Mouse (Mus musculus): ENCODE measurements at regions not wholly inside any gene's neighbourhood (a gene's known extent, or its start where the extent isn't known, plus 50 kb on each side); places are given as distances from the start of the nearest gene placed in this dataset.

- CTCF ChIA-PET, result interaction anchor here in 1 of 4 experiments (0.6 kb wide), 1 partner anchor 725 kb away, joined by 3 read pairs; no protein-coding TSS in a partner anchor
- POLR2A ChIA-PET, result interaction anchor here in 1 of 4 experiments (1.0 kb wide), 1 partner anchor 12 kb away, joined by 3 read pairs; no protein-coding TSS in a partner anchor
Measured at GRCm38 (mm10) chr2:75472489-75472888, 186.6 kb upstream of the Hnrnpa3 start.

- CTCF ChIA-PET, result no interaction called here
- POLR2A ChIA-PET, result no interaction called here
Measured at GRCm38 (mm10) chr2:75474509-75474908, 184.6 kb upstream of the Hnrnpa3 start.

- POLR2A ChIA-PET, result no interaction called here
- CTCF ChIA-PET, result no interaction called here
Measured at GRCm38 (mm10) chr2:75476350-75476749, 182.7 kb upstream of the Hnrnpa3 start.

DNA sequence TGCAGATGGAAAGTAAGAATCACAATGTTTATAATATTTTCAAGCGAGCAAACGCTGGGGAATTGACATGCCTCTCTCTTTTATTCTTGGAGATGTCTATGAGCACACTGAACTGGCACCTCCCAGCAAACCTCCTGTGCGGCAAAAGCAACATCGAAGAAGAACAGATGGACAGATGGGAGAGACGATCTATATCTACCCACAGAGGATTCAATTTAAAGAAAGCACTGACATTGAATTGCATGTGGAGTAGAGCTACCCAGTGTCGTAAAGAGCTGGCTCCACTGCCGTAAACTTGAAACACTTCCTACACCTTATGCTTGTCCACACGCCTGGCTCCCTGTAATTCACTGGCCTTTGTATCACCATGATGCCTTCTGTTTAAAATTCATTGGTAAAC is 182.0 kb upstream of the Hnrnpa3 start:
- CTCF ChIA-PET, result no interaction called here
- POLR2A ChIA-PET, result no interaction called here

- CTCF ChIA-PET, result interaction anchor here in 2 of 4 experiments (0.7 kb wide), 2 partner anchors 178 to 229 kb away, joined by 8 to 11 read pairs; no protein-coding TSS in a partner anchor
Measured at GRCm38 (mm10) chr2:75479546-75479945, 179.5 kb upstream of the Hnrnpa3 start.

DNA sequence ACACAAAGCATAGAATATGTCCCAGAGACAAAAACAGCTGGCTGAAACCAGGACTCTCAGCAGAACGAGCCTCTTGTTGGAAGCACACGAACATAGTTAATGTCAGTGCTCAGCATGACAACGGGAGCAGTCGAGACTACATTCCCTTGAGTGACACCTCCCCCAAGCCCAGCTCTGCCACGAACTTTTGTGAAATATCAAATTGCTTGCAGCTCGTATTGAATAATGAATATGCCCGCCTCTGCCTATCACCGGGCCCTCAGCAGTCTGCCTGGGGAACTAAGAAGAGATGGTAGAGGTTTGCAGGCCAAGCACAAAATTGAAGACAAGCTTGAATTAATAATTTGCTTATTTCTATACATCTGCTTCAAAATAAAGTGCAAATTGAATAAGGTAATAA is 177.2 kb upstream of the Hnrnpa3 start:
- POLR2A ChIA-PET, result interaction anchor here in 1 of 4 experiments (0.5 kb wide), 1 partner anchor 209 kb away, joined by 10 read pairs; no protein-coding TSS in a partner anchor
- CTCF ChIA-PET, result no interaction called here

More at GRCm38 (mm10) chr2:75479546-75479945, 179.5 kb upstream of the Hnrnpa3 start:
- POLR2A ChIA-PET, result interaction anchor here in 1 of 4 experiments (0.7 kb wide), 1 partner anchor 57 kb away, joined by 3 read pairs; no protein-coding TSS in a partner anchor

DNA sequence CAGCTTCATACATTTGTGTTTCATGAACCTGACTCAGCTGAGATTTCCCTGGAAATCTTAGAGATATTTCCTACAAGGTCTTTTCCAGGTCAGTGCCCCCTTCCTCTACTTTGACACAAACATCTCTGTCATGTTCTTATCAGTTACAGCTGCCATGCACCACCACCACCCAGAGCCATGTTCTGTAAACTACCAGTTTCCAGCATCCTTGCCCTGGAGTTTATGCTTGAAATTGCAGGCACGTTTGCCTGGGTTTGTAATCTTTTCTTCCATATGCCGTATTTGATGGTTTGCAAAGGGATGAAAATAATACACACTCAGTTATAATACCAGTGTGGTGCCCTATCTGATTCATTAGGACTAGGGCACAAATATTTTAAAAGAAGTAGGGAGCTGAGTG is 176.6 kb upstream of the Hnrnpa3 start:
- ChIA-PET POLR2A (interaction anchor here in 1 of 4 experiments (0.5 kb wide), 1 partner anchor 209 kb away, joined by 10 read pairs; no protein-coding TSS in a partner anchor), CTCF (interaction anchor here in 1 of 4 experiments (0.6 kb wide), 1 partner anchor 1104 kb away, joined by 4 read pairs; no protein-coding TSS in a partner anchor)

- CTCF ChIA-PET, result interaction anchor here in 1 of 4 experiments (1.2 kb wide), 1 partner anchor 79 kb away, joined by 3 read pairs; no protein-coding TSS in a partner anchor
- POLR2A ChIA-PET, result no interaction called here
Measured at GRCm38 (mm10) chr2:75484951-75485350, 174.1 kb upstream of the Hnrnpa3 start.

GRCm38 (mm10) chr2:75491150-75491549 is 167.9 kb upstream of the Hnrnpa3 start:
- ChIA-PET POLR2A (no interaction called here), CTCF (no interaction called here)

GRCm38 (mm10) chr2:75491789-75492500 is 167.1 kb upstream of the Hnrnpa3 start:
- POLR2A ChIA-PET, result no interaction called here
- CTCF ChIA-PET, result interaction anchor here in 2 of 4 experiments (0.5 to 0.7 kb wide), 3 partner anchors 67 to 658 kb away, joined by 3 to 9 read pairs (median 4); no protein-coding TSS in a partner anchor

DNA sequence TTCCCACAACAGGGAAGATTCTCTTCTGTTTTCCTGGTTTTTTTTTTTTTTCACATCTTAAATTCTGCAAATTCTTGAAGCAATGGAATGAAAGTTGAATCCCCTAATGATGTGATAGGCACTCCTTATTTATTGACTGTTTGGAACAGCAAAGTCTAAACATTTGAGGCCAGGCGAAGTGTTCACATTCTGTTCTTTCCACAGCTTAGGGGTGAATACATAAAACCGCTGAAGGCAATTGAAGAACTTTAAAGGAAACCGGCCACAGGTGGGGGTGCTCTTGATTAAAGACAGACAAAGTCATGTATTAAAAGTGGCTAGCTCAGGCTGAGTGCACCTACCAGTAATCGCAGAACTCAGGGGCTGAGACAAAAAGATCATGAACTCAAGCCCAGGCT is 166.6 kb upstream of the Hnrnpa3 start:
- CTCF ChIA-PET, result interaction anchor here in 2 of 4 experiments (0.7 kb wide), 2 partner anchors 66 to 486 kb away, joined by 3 to 9 read pairs; no protein-coding TSS in a partner anchor
- POLR2A ChIA-PET, result no interaction called here

GRCm38 (mm10) chr2:75496606-75497240 is 162.3 kb upstream of the Hnrnpa3 start:
- ChIA-PET CTCF (no interaction called here), POLR2A (no interaction called here)

DNA sequence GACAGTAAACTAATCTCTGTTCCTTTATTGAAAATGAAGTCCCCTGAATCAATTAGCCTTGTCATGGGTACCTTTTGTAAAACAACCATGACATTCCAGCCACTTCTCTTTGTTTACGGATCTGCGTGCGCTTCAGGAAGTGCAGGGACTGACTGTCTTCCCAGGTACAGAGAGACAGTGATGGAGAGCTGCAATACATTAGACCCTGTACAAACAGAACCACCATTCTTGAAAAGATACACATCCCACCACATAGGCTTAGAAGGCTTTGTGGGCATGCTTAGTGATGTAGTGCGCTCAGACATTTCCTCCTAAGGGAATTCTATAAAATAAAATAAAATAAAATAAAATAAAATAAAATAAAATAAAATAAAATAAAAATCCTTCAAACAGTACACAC is 148.8 kb upstream of the Hnrnpa3 start:
- ChIA-PET POLR2A (interaction anchor here in 1 of 4 experiments (1.2 to 1.4 kb wide), 2 partner anchors 16 to 35 kb away, joined by 3 read pairs; no protein-coding TSS in a partner anchor), CTCF (interaction anchor here in 1 of 4 experiments (0.6 kb wide), 1 partner anchor 272 kb away, joined by 4 read pairs; no protein-coding TSS in a partner anchor)

- CTCF ChIA-PET, result no interaction called here
Measured at GRCm38 (mm10) chr2:75512422-75513170, 146.5 kb upstream of the Hnrnpa3 start.

GRCm38 (mm10) chr2:75514171-75514570 is 144.9 kb upstream of the Hnrnpa3 start:
- ChIA-PET CTCF (no interaction called here), POLR2A (no interaction called here)

More at GRCm38 (mm10) chr2:75512422-75513170, 146.5 kb upstream of the Hnrnpa3 start:
- POLR2A ChIA-PET, result no interaction called here

GRCm38 (mm10) chr2:75516223-75516622 is 142.8 kb upstream of the Hnrnpa3 start:
- ChIA-PET CTCF (no interaction called here), POLR2A (interaction anchor here in 1 of 4 experiments (0.6 kb wide), 2 partner anchors 418 to 451 kb away, joined by 3 to 5 read pairs; no protein-coding TSS in a partner anchor)

- ChIA-PET CTCF (interaction anchor here in 1 of 4 experiments (0.6 kb wide), 1 partner anchor 55 kb away, joined by 4 read pairs; no protein-coding TSS in a partner anchor), POLR2A (no interaction called here)
Measured at GRCm38 (mm10) chr2:75517096-75517495, 142.0 kb upstream of the Hnrnpa3 start.

DNA sequence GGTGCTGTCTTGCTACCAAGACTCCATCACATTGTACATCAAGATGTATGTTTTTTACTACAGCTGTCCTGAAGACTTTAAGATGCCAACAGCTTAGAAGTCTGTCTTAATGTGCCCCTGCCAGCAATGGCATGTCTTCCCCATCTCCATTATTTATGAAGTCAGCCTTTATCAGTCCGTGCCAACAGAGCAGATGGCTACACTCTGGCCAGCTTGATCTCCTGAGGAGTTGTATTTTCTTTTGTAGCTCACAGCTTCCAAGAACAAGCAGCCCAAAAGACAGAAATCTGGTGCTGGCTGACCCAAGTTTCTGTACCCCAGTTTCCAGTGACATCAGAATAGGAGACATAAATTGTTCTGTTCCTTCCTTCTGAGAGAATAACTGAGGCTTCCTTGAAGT is 140.5 kb upstream of the Hnrnpa3 start:
- ChIA-PET CTCF (no interaction called here), POLR2A (no interaction called here)

GRCm38 (mm10) chr2:75525562-75525961 is 133.5 kb upstream of the Hnrnpa3 start:
- POLR2A ChIA-PET, result interaction anchor here in 1 of 4 experiments (0.6 kb wide), 1 partner anchor 192 kb away, joined by 3 read pairs; no protein-coding TSS in a partner anchor
- CTCF ChIA-PET, result interaction anchor here in 1 of 4 experiments (0.6 kb wide), 1 partner anchor 20 kb away, joined by 3 read pairs; no protein-coding TSS in a partner anchor
